Mouse (Mus musculus): ENCODE measurements around the gene G0s2.
"Not testable (repeated sequence)": the region's sequence is repeated elsewhere in the genome, so short reads cannot be mapped to it uniquely, and the experiment has no call there.

The G0s2 gene

GRCm38 (mm10) chr1:193287578-193287977, 14.6 kb upstream of the G0s2 start:
- DNase-seq, result no peak

- peak in 1 of 2 experiments; percentile 42 for DNase-seq
These were observed 12.8 kb upstream of the G0s2 start for GRCm38 (mm10) chr1:193285766-193286325.

GRCm38 (mm10) chr1:193284228-193284779, 11.3 kb upstream of the G0s2 start:
- no peak for DNase-seq

GRCm38 (mm10) chr1:193281344-193281743, 8.3 kb upstream of the G0s2 start:
- DNase-seq, result no peak

- DNase-seq, result no peak
These were observed 6.5 kb upstream of the G0s2 start for GRCm38 (mm10) chr1:193279492-193279891.

- DNase-seq, result peak; percentile 32 to 66
These were observed 5.5 kb upstream of the G0s2 start for GRCm38 (mm10) chr1:193278414-193279045.

- DNase-seq, result peak; percentile 50 to 81
These were observed 1.5 kb upstream of the G0s2 start for GRCm38 (mm10) chr1:193274407-193275071.

- DNase-seq, result peak; percentile 27 to 56
These were observed 691 bp downstream of the G0s2 start for GRCm38 (mm10) chr1:193272137-193272915.

GRCm38 (mm10) chr1:193270965-193271763, 1.9 kb downstream of the G0s2 start:
- DNase-seq, result peak in 1 of 2 experiments; percentile 49

GRCm38 (mm10) chr1:193265734-193266133, 7.3 kb downstream of the G0s2 start:
- no peak for DNase-seq

GRCm38 (mm10) chr1:193263955-193264598, 8.9 kb downstream of the G0s2 start, which contains the start of gene Hsd11b1:
Hsd11b1 (minus strand) TSS chr1:193264075.
- no peak for DNase-seq

GRCm38 (mm10) chr1:193263026-193263907, 9.8 kb downstream of the G0s2 start:
- no peak for DNase-seq

- DNase-seq, result peak; percentile 30 to 70
These were observed 11.0 kb downstream of the G0s2 start for GRCm38 (mm10) chr1:193261897-193262548.

GRCm38 (mm10) chr1:193259559-193259958, 13.5 kb downstream of the G0s2 start:
- DNase-seq, result no peak

- peak; percentile 23 to 46 for DNase-seq
These were observed 16.4 kb downstream of the G0s2 start for GRCm38 (mm10) chr1:193256621-193257098.

GRCm38 (mm10) chr1:193256289-193256577, 16.8 kb downstream of the G0s2 start:
- no peak for DNase-seq

- peak; percentile 79 to 87 for DNase-seq
These were observed 17.3 kb downstream of the G0s2 start for GRCm38 (mm10) chr1:193255488-193256288.

- no peak for DNase-seq
These were observed 18.0 kb downstream of the G0s2 start for GRCm38 (mm10) chr1:193255032-193255431.

- DNase-seq, result not testable (repeated sequence)
These were observed 19.1 kb downstream of the G0s2 start for GRCm38 (mm10) chr1:193253895-193254294.
